Mouse (Mus musculus) kidney, adult 2 months (tissue): ENCODE measurements at regions not wholly inside any gene's neighbourhood (a gene's known extent, or its start where the extent isn't known, plus 50 kb on each side); places are given as distances from the start of the nearest gene placed in this dataset.
A peak's percentile ranks its signal among the peaks of the same experiment; 100 is the strongest.

ENCODE experiments used
- DNase-seq: peaks from one replicate; pipeline ENCODE4 v3.0.0; 2021
- H3K27ac ChIP-seq: fragments of 200-500 bp; 2 replicates; pipeline ENCODE4 v1.5.1; 2012; ENCODE audit warnings: low read depth, low read length, control low read depth, inconsistent platforms; ENCODE audit not compliant: insufficient read depth
- H3K27me3 ChIP-seq: fragments of 200-500 bp; replicated peaks from 2 replicates; pipeline ENCODE4 v1.6.1; 2012; ENCODE audit warnings: mild to moderate bottlenecking, moderate library complexity, low read length, inconsistent platforms; ENCODE audit not compliant: control insufficient read depth, insufficient read depth
- H3K36me3 ChIP-seq: fragments of 200-500 bp; 2 replicates; pipeline ENCODE4 v1.6.1; 2012; ENCODE audit warnings: mild to moderate bottlenecking, moderate library complexity, low read length, inconsistent platforms; ENCODE audit not compliant: control insufficient read depth, insufficient read depth
- H3K4me1 ChIP-seq: fragments of 200-500 bp; 2 replicates; pipeline ENCODE4 v1.6.1; 2011; ENCODE audit warnings: low read length; ENCODE audit not compliant: control insufficient read depth, insufficient read depth
- H3K4me3 ChIP-seq: fragments of 200-500 bp; 2 replicates; pipeline ENCODE4 v1.5.1; 2011; ENCODE audit warnings: mild to moderate bottlenecking, low read depth, low read length, control low read depth; ENCODE audit not compliant: insufficient read depth
- CTCF ChIP-seq: fragments of 200-500 bp; conservative IDR thresholded peaks from 2 replicates; pipeline ENCODE4 v1.5.1; 2011; ENCODE audit warnings: low read depth, mild to moderate bottlenecking, control low read depth, low read length, moderate library complexity, mixed read lengths; ENCODE audit not compliant: insufficient read depth, insufficient read length
- POLR2A ChIP-seq: fragments of 200-500 bp; IDR thresholded peaks from one replicate; pipeline ENCODE4 v1.6.1; 2011; ENCODE audit warnings: low read depth, low read length, control low read depth
- WGBS: fragments of 180-500 bp; shearing (Covaris S2); methylation state at CpG from one replicate; pipeline ENCODE4 v1.1.7; 2018; 5-methylcytosine and 5-hydroxymethylcytosine counted together

DNA sequence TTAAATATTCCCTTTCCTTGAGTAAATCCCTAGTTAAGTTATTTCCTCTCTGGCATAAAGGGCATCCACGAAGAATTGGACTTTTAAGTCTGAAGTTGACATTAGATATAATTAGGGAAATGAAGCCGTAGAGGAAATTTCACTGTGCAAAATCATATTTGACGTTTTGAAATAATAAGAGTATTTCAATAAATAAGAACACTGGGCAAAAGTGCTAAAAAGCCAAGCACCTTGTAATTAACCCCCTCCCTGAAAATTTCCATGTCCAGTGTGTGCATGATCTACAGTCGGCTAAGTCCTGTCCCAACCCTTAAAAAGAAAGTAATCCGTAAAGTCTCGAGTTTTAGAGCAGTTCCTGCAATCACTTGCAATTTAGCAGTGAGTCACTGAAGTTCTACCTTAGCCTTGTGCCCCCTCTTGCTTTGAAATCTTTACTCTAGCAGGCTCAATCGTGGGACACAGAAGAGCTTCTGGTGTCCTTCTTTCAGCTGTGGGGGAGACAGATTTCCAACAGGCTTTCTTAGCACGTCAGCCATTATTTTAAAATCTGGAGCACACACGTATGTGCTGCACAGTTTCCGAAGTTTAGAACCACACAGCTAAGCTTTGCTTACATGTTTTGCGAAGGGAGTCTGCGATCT is 69.5 kb upstream of the Ppara start:
- DNase-seq = no peak
- TF ChIP-seq POLR2A (no peak), CTCF (no peak)
- Histone ChIP-seq H3K4me3 (peak overlapping the region; percentile 19; the same call in 1 of the 2 replicates), H3K4me1 (peaks cover 25% of the 10 kb centered on the region), H3K27ac (peak overlapping the region; percentile 98), H3K36me3 (no peaks in the 10 kb centered on the region), H3K27me3 (no peaks in the 10 kb centered on the region)
- WGBS = 22% methylated on average over 12 of the region's 12 CpGs

DNA sequence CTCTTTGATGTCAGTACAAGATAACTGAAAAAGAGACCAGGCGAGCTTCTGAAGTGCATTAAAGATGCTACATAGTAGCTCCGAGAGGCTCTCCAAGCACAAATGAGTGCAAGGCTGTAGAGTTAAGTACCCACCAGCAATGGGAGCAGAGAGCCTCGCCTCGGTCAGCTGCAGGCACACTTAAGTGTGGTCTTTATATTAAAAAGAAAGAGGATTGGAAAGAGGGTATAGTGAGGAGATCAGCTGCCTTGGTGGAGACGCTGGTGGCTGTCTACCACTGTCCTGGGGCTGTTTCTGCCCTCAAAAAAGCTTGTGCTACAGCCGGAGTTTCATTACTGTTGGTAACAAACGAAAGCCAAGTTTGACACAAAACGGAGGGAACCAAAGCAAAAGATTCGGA is 68.3 kb upstream of the Ppara start:
- peak overlapping the region; percentile 97 for H3K27ac ChIP-seq
- peaks cover 25% of the 10 kb centered on the region for H3K4me1 ChIP-seq
- no peak for DNase-seq
- 50% methylated on average over 9 of the region's 9 CpGs for WGBS
- H3K36me3 ChIP-seq = no peaks in the 10 kb centered on the region
- no peak for TF ChIP-seq CTCF
- no peak for TF ChIP-seq POLR2A
- 0 out of 2 replicates have a peak overlapping the region, but pooled peaks have one; percentile 4 for H3K4me3 ChIP-seq
- H3K27me3 ChIP-seq = no peaks in the 10 kb centered on the region

DNA sequence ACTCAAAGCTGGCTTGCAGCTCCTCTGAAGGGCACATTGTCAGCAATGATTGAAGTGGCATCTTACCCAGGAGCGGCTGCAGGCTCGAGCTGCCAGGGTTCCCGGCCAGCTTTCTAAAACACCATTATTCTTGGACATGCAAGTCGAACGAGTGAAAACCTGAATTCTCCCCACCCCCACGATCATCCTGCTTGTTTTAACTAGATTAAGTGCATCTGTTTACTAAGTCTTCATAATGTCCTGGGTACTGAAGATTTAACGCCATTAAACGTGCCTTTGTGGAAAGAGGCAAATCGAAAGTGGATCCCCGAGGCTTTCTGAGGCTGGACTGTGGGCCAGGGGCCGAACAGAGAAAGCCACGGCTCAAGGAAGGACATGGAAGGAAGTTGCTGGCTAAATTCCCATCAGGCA is 67.4 kb upstream of the Ppara start:
- DNase-seq = peak; percentile 78

DNA sequence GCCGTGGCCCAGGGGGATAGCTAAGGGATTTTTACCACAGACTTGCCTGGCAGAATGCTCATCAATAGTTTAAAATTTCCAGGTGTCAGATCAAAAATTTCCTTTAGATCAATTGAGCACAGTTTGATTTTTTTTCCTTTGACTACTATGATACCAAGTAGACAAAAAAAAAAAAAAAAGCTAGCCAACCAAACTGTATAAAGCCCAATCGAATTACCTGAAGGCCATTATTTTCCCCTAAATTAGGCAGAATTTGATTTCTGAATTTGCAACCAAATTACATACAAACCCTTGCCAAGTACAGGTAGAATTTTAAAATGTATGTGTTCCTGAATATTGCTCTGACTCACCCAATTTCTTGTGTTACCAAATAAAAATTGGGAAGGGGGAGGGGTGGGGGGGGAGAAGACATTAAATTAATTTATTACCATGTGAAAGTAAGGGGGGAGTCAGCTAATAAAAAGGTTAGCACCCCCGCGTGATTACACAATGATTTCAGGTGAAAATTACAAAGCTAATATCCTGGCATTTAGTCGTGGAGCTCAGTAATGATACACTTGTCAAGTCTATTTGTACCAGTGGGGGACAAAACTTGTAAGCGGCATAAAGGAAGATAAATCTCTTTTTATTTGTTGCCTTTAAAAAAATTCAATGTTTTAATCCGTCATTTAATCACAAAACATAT is 66.7 kb upstream of the Ppara start:
- no peak overlapping the region for H3K4me3 ChIP-seq
- DNase-seq = no peak

More for the DNA sequence above, 67.4 kb upstream of the Ppara start:
- Histone ChIP-seq H3K4me1 (peaks cover 25% of the 10 kb centered on the region), H3K36me3 (no peaks in the 10 kb centered on the region), H3K27ac (peak overlapping the region; percentile 96), H3K27me3 (no peaks in the 10 kb centered on the region), H3K4me3 (peak overlapping the region; percentile 36)
- no peak for TF ChIP-seq POLR2A
- TF ChIP-seq CTCF = no peak
- 7% methylated on average over 12 of the region's 12 CpGs for WGBS

DNA sequence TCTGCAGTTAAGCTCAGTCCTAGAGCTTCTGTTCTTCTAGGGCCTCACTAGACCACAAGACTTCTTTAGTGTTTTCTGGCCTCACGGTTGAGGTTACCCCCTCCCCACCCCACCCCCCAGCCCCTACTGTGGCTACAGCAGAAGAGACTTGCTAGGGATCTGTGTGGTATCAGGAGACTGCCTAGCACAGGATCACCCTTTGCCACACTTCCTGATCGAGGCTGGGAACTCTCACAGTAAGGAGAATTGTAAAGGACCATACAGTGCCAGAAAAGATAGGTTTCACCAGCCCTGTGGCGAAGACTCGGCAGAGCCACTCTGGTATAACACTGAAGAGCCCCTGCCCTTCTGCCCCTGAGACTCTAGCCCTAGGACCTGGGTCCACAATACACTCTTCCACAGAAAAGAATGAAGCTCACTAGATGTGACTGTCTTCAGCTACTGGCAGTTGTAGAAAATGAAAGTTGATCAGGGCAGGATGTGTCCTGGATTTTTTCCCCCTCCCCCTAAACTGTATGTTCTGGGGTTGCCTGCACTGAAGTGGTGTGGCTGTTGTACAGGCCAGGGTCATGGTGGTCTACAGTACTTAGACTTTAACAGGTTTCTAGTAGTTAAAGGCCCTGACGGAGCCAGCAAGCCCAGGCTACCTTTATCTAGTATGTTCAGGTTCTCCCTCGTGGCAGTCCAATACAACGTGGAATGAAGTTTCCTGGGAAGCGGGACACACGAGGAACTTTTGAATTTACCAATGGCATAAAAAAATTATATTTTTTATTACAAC is 65.7 kb upstream of the Ppara start:
- H3K36me3 ChIP-seq = no peaks in the 10 kb centered on the region; the same call in 1 of the 2 replicates
- H3K4me3 ChIP-seq = peak overlapping the region; percentile 43
- no peak for DNase-seq
- WGBS = 8% methylated on average over 9 of the region's 9 CpGs
- no peaks in the 10 kb centered on the region for H3K27me3 ChIP-seq
- peak overlapping the region; percentile 100 for H3K27ac ChIP-seq
- no peak for TF ChIP-seq CTCF
- TF ChIP-seq POLR2A = no peak
- H3K4me1 ChIP-seq = peaks cover 16% of the 10 kb centered on the region

More for the DNA sequence above, 66.7 kb upstream of the Ppara start:
- Histone ChIP-seq H3K36me3 (no peaks in the 10 kb centered on the region), H3K4me1 (peaks cover 25% of the 10 kb centered on the region), H3K27ac (peak overlapping the region; percentile 96), H3K27me3 (no peaks in the 10 kb centered on the region)
- TF ChIP-seq CTCF (no peak), POLR2A (no peak)
- 30% methylated on average over 7 of the region's 7 CpGs for WGBS

DNA sequence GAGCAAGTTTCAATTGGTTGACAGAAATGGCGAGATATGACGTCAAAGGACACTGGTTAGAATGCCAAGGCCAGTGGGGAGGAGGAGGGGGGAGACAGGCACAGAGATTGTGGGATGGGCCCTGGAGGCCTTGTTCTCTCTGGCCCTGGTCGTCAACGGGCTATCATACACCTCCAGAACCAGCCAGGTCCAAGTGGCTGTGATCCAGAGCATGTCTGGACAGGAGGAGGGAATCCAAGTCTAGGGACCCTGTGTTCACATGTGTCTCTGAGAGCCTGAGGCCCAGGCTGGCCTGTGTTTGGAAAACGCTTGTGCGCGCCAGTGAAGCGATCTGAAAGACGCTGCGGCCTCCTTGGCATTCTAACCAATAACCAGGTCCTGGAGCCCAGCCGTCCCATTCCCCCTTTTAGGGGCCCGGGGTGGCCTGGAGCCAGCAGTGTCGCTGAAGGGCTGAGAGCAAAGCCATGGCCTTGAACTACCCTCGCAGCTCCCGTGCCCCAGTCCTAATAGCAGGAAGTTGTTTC is 65.1 kb upstream of the Ppara start:
- no peak for TF ChIP-seq CTCF
- peak; percentile 94 for TF ChIP-seq POLR2A
- DNase-seq = peak; percentile 95
- 2% methylated on average over 15 of the region's 15 CpGs for WGBS

More for the DNA sequence above, 65.1 kb upstream of the Ppara start:
- H3K27ac ChIP-seq = peak overlapping the region; percentile 100
- H3K36me3 ChIP-seq = no peaks in the 10 kb centered on the region; the same call in 1 of the 2 replicates
- no peaks in the 10 kb centered on the region for H3K27me3 ChIP-seq
- H3K4me1 ChIP-seq = peaks cover 16% of the 10 kb centered on the region
- peak overlapping the region; percentile 62 for H3K4me3 ChIP-seq
